Mouse (Mus musculus) bone marrow macrophage, adult 2 months (primary cell): ENCODE data around the gene Atp7b.

ENCODE experiments used
- CTCF ChIP-seq: IDR thresholded peaks from 2 replicates; pipeline ENCODE4 v1.5.1; 2012; ENCODE audit warnings: low read depth, mild to moderate bottlenecking, low read length, moderate library complexity
- POLR2A ChIP-seq: IDR thresholded peaks from 2 replicates; pipeline ENCODE4 v1.6.1; 2012; ENCODE audit warnings: mild to moderate bottlenecking, low read depth, low read length, borderline replicate concordance

DNA sequence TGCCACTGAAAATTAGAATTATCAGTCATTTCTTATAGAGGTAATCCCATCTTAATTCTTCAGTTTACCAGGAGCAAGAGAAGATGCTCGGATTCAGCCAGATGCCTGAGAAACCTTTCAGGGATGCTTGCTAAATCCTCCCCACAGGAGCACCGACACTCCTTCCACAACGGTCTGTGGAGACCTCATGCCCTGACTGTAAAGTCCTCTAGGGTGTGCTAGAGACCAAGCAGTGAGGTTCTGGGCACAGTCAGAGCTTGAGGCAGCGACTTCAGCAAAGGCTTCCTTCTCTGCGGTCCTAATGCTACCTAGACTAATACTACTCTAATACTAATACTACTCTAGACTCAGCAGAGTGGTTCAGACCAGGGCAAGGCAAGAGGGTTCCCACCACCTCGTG is 67.9 kb downstream of the Atp7b start:
- TF ChIP-seq CTCF: no peak
- no peak for TF ChIP-seq POLR2A
